Mouse (Mus musculus) E14TG2a.4 (cell line): ENCODE measurements around the gene Gigyf1.

ENCODE experiments used
- H3K27me3 ChIP-seq: 2 replicates; pipeline ENCODE4 v1.6.1; 2014; ENCODE audit warnings: low read length, control low read depth; ENCODE audit not compliant: insufficient read depth
- H3K36me3 ChIP-seq: 2 replicates; pipeline ENCODE4 v1.6.1; 2014; ENCODE audit warnings: low read length, control low read depth; ENCODE audit not compliant: insufficient read depth
- H3K4me1 ChIP-seq: replicated peaks from 2 replicates; pipeline ENCODE4 v1.6.1; 2014; ENCODE audit warnings: low read depth, low read length, control low read depth
- H3K4me3 ChIP-seq: replicated peaks from 2 replicates; pipeline ENCODE4 v1.5.1; 2014; ENCODE audit warnings: mild to moderate bottlenecking, low read length
- H3K9me3 ChIP-seq: 2 replicates; pipeline ENCODE4 v1.6.1; 2014; ENCODE audit warnings: low read length, control low read depth
- CTCF ChIP-seq: conservative IDR thresholded peaks from 2 replicates; pipeline ENCODE4 v1.5.1; 2014; ENCODE audit warnings: low read length
- NANOG ChIP-seq: IDR thresholded peaks from 2 replicates; pipeline ENCODE4 v1.6.1; 2014; ENCODE audit warnings: borderline replicate concordance, low read length, mixed read lengths
- POU5F1 ChIP-seq: IDR thresholded peaks from 2 replicates; pipeline ENCODE4 v1.6.1; 2014; ENCODE audit warnings: low read length, borderline replicate concordance

Gene Gigyf1

DNA sequence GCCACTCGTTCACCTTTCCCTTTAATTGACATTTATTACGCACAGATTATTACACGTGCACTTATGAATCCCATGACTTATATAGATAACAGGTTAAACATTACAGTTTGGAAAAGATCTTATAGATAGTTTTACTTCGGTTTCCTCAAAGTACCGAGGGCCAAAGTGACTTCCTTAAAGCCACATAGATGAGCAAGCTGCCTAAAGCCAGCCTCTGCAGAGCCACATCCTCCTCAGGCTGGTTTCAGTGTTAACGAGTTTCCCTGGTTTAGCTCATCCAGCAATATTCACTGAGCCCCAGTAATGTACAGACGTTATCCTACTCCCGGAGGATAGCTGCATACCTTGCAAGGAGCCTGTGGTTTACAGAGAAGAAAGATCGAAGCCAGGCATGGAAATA, 17.0 kb downstream of the Gigyf1 start:
- H3K27me3 ChIP-seq = peaks cover 20% of the 10 kb centered on the region
- H3K4me1 ChIP-seq = peaks cover 26% of the 10 kb centered on the region
- H3K4me3 ChIP-seq = no peak overlapping the region
- H3K36me3 ChIP-seq = peaks cover 1% of the 10 kb centered on the region
- TF ChIP-seq NANOG (no peak), CTCF (no peak), POU5F1 (no peak)
- no peaks in the 10 kb centered on the region for H3K9me3 ChIP-seq

DNA sequence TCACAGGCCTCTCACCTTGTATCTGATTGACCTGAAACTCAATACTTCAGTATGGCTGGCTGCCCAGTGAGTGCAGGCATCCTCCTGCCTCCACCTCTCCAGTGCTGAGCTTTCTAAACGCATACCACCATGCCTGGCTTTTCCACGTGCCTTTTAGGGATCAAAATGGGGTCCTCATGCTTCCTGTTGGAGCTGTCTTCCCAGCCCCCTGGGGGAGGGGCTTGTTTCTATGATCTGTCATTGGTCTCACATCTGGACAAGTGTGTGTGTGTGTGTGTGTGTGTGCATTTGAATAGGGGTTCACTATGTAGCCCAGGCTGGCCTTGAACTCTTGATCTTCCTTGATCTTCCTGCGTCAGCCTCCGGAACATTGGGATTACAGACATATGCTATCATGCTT, 19.1 kb downstream of the Gigyf1 start:
- H3K9me3 ChIP-seq = no peaks in the 10 kb centered on the region
- H3K4me3 ChIP-seq = no peak overlapping the region
- TF ChIP-seq NANOG = no peak
- TF ChIP-seq POU5F1 = no peak
- no peak for TF ChIP-seq CTCF
- no peaks in the 10 kb centered on the region for H3K36me3 ChIP-seq
- peaks cover 11% of the 10 kb centered on the region for H3K27me3 ChIP-seq
- H3K4me1 ChIP-seq = peaks cover 11% of the 10 kb centered on the region

DNA sequence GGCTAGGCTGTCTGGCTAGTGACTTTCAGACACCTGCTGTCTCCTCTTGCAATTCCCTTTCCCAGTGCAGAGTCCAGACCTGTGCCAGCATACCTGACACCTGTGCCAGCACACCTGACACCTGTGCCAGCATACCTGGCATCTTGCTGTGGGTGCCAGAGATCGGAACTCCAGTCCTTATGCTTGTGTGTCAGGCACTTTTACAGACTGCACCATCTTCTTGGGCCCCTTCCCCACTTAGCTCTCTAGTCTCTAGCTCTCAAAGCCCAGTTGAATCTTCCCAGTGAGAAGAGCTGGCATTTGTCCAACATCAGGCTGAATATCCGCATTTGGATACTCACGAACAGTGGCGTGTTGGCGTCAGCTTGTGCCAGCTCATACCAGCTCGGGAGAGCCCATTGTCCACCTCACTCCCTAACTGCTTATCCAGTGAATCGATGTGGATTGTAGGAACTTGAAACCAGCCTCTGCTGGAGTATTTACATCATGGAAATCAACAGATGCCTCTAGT, 21.0 kb downstream of the Gigyf1 start:
- H3K4me1 ChIP-seq = 0 out of 2 replicates have a peak, but pooled peaks cover 5% of the 10 kb centered on the region
- TF ChIP-seq NANOG = no peak
- no peak for TF ChIP-seq CTCF
- no peak for TF ChIP-seq POU5F1
- no peaks in the 10 kb centered on the region for H3K36me3 ChIP-seq
- peaks cover 11% of the 10 kb centered on the region for H3K27me3 ChIP-seq
- no peaks in the 10 kb centered on the region for H3K9me3 ChIP-seq
- no peak overlapping the region for H3K4me3 ChIP-seq

DNA sequence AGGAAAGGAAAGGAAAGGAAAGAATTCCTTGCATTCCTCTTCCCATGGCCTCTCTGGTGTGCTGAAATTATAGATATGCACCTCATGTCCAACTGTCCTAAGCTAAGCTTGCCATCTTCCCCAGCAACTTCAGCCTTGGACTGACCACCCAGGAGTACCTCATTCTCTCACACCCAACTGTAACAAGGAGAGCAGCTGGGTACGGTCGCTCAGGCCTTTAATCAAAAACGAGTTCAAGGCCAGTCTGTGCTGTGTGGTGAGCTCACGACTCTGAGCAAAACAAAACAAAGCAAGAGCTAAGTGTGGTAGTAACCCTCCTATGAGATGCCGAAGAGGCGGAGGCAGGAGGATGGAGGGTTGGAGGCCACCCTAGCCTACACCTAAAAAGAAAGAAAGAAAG, 22.6 kb downstream of the Gigyf1 start:
- Histone ChIP-seq H3K4me1 (0 out of 2 replicates have a peak, but pooled peaks cover 5% of the 10 kb centered on the region), H3K27me3 (peaks cover 11% of the 10 kb centered on the region), H3K36me3 (no peaks in the 10 kb centered on the region), H3K9me3 (no peaks in the 10 kb centered on the region), H3K4me3 (no peak overlapping the region)
- TF ChIP-seq POU5F1 = no peak
- TF ChIP-seq CTCF = no peak

DNA sequence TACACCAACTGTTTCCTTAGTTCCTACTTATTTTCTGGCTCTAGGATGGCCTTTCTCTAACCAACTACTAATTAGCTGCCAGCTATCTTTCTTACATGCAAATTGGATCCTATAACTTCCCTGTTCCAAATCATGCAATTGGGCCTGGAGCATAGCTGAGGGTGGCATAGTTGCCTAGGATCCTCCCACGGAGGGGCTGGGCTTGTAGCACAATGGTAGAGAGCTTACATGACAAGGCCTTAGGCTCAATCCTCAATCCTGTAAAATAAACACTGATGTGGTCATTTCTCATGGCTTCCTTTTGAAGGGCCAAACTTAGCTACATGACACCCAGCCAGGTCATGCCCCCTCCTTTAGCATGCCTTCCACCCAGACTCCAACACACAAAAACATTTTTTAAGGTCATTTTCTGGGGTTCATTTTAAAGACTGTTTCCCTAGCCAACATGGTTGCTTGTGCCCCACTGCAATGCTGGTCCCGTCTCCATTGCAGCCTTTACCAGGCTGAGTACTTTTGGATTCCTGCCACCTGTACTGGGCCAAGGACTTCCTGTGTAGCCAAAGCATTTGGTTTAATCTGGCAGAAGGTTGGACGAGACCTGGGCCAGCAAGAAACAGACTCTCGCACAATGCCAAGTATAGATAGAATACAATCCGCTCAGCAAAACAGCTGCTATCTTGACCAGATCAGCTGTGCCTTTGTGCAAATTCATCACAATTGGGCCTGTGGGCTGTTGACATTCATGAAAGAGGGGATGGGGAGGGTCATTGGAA, 23.6 kb downstream of the Gigyf1 start:
- Histone ChIP-seq H3K27me3 (0 out of 2 replicates have a peak, but pooled peaks cover 5% of the 10 kb centered on the region), H3K9me3 (no peaks in the 10 kb centered on the region), H3K4me1 (0 out of 2 replicates have a peak, but pooled peaks cover 5% of the 10 kb centered on the region), H3K36me3 (no peaks in the 10 kb centered on the region), H3K4me3 (no peak overlapping the region)
- TF ChIP-seq NANOG (no peak), POU5F1 (no peak), CTCF (no peak)

DNA sequence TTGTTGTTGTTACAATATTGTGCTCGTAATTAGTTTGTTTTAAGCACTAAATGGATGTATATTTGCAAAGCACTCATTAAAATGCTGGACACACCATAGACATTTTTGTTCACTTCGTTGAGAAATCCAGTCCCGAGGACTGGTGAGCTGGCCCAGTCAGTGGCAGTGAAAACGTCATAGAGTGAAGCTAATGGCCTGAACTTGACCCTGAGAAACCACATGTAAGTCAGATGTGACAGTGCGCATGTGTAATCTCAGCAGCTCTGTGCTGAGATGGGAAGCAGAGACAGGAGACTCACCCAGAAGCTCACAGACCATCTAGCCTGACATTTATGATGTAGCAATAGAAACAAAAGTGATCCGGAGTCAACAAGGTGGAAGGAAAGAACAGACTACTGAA, 26.6 kb downstream of the Gigyf1 start:
- Histone ChIP-seq H3K36me3 (no peaks in the 10 kb centered on the region), H3K9me3 (no peaks in the 10 kb centered on the region), H3K4me1 (no peaks in the 10 kb centered on the region), H3K27me3 (no peaks in the 10 kb centered on the region), H3K4me3 (no peak overlapping the region)
- no peak for TF ChIP-seq NANOG

DNA sequence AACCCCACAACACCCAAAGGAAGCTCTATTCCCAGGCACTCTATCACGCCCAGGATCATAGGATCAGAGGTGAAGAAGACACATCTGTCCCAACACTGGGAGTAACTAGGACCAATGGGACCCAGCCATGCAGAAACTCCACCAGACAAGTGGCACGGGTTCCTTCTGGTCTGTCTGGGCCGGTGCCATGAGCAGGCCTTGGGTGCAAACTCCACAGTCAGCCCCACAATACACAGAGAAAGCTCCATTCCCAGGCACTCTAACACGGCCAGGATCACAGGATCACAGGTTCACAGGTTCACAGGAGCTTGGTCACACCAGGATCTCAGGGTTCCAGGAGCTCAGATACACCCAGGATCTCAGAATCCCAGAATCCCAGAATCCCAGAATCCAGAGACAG, 27.2 kb downstream of the Gigyf1 start:
- H3K4me1 ChIP-seq = no peaks in the 10 kb centered on the region
- no peak for TF ChIP-seq NANOG
- TF ChIP-seq CTCF = no peak
- TF ChIP-seq POU5F1 = no peak
- H3K9me3 ChIP-seq = no peaks in the 10 kb centered on the region
- H3K4me3 ChIP-seq = no peak overlapping the region
- no peaks in the 10 kb centered on the region for H3K36me3 ChIP-seq
- no peaks in the 10 kb centered on the region for H3K27me3 ChIP-seq

DNA sequence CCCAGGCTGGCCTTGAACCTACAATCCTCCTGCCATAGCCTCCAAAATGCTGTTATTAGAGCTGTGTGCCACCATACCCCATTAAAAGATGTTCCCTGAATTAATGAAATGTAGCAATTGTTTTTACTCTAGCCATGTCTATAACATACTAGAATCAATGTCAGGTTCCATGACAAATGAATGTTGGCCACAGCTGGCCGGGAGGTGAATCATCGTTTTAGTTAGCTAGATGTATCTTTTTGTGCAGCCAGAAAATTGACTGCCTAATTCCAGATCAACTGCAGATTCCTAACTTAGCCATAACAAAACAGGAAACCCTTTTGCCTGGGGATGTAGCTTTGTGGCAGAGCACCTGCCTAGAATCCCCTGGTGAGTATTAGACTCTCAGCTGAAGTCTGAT, 31.5 kb downstream of the Gigyf1 start:
- Histone ChIP-seq H3K36me3 (no peaks in the 10 kb centered on the region), H3K9me3 (no peaks in the 10 kb centered on the region), H3K4me1 (peaks cover 17% of the 10 kb centered on the region), H3K27me3 (peaks cover 19% of the 10 kb centered on the region), H3K4me3 (no peak overlapping the region)
- TF ChIP-seq POU5F1 (no peak), CTCF (no peak), NANOG (no peak)

DNA sequence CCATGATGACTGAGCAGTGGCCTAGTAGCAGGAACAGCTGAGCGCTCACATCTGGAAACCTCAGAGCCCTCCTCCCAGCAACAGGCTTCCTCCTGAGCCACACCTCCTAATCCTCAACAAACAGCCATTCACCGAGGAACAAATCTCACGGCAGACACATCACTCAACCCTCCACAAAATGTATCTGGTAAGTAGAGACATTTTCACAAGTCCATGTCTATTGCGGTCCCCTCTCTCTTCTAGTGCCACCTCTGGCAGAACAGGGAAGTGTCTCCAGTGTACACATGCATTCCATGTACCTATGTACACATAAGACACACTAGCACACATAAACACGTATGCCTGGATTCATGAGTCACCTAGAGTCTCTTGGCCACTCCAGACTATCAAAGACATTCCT, 32.8 kb downstream of the Gigyf1 start:
- Histone ChIP-seq H3K4me3 (no peak overlapping the region), H3K9me3 (no peaks in the 10 kb centered on the region), H3K4me1 (peaks cover 20% of the 10 kb centered on the region), H3K27me3 (peaks cover 31% of the 10 kb centered on the region), H3K36me3 (no peaks in the 10 kb centered on the region)
- TF ChIP-seq POU5F1 = no peak
- TF ChIP-seq CTCF = peak; percentile 61
